Mouse (Mus musculus) heart, adult 2 months (tissue): ENCODE results near the gene Pla2g2e.

Experiments
- EP300 ChIP-seq: fragments of 200-500 bp; IDR thresholded peaks from 2 replicates; pipeline ENCODE4 v1.6.1; 2011; ENCODE audit warnings: low read depth, low read length, control low read depth; ENCODE audit not compliant: insufficient read depth
- POLR2A ChIP-seq: fragments of 200-500 bp; IDR thresholded peaks from 2 replicates; pipeline ENCODE4 v1.6.1; 2011; ENCODE audit warnings: mild to moderate bottlenecking, low read depth, low read length, control low read depth; ENCODE audit not compliant: insufficient read depth

- TF ChIP-seq EP300 (no peak), POLR2A (no peak)
These were observed 22.6 kb upstream of the Pla2g2e start for GRCm38 (mm10) chr4:138855092-138855632.
